Mouse (Mus musculus): ENCODE measurements around the gene Ms4a6d. TPM values are rescaled to one million over a fixed set of nuclear protein-coding genes. Genes with fewer than 3 reads are reported as not detected.
"Not testable (repeated sequence)": the region's sequence is repeated elsewhere in the genome, so short reads cannot be mapped to it uniquely, and the experiment has no call there.

The Ms4a6d gene
- polyA plus RNA-seq, 1 experiment from 2014 or later, result 1.9 TPM

GRCm38 (mm10) chr19:11544383-11544782, 60.3 kb downstream of the Ms4a6d start:
- not testable (repeated sequence) for H3K9ac ChIP-seq (replicated peaks); H3K4me3 ChIP-seq; H3K36me3 ChIP-seq; H3K27ac ChIP-seq (replicated peaks); H3K9me3 ChIP-seq; H3K27me3 ChIP-seq; H3K4me2 ChIP-seq (replicated peaks); H3K4me1 ChIP-seq; ATAC-seq (replicated peaks)
- WGBS, result 85% methylated on average over 2 of the region's 2 CpGs

- not testable (repeated sequence) for ATAC-seq (replicated peaks); H3K27me3 ChIP-seq; H3K4me1 ChIP-seq; H3K4me2 ChIP-seq (replicated peaks); H3K4me3 ChIP-seq; H3K9me3 ChIP-seq; H3K27ac ChIP-seq (replicated peaks); H3K9ac ChIP-seq (replicated peaks); H3K36me3 ChIP-seq
- 78% methylated on average over 1 of the region's 1 CpGs for WGBS
Observed at GRCm38 (mm10) chr19:11540166-11540821, 64.4 kb downstream of the Ms4a6d start.

- 23% methylated on average over 2 of the region's 2 CpGs for WGBS
- ATAC-seq (replicated peaks), result no peak
- Histone ChIP-seq H3K4me1 (no peaks in the 10 kb centered on the region), H3K27me3 (no peaks in the 10 kb centered on the region), H3K9ac (replicated peaks) (no peak overlapping the region), H3K4me3 (no peak overlapping the region), H3K4me2 (replicated peaks) (no peak overlapping the region), H3K27ac (replicated peaks) (no peak overlapping the region), H3K36me3 (no peaks in the 10 kb centered on the region), H3K9me3 (no peaks in the 10 kb centered on the region)
Observed at GRCm38 (mm10) chr19:11537336-11537735, 67.3 kb downstream of the Ms4a6d start.

Other genes with a start within 250 kb of the Ms4a6d start
- 1.0 and 1.7 TPM in 2 replicates for gene Ms4a4a, start 229.3 kb downstream of the Ms4a6d start, polyA plus RNA-seq (2015; fragmentation: Nextera tagmentation; extraction: Ambion mirVana)
- gene Ms4a4c, start 200.1 kb downstream of the Ms4a6d start, polyA plus RNA-seq (2015; fragmentation: Nextera tagmentation; extraction: Ambion mirVana), result 0.19 and 0.53 TPM in 2 replicates
- not detected in 2 replicates for gene Ms4a4b, start 161.3 kb downstream of the Ms4a6d start, polyA plus RNA-seq (2015; fragmentation: Nextera tagmentation; extraction: Ambion mirVana)
- 1.3 and 1.7 TPM in 2 replicates for gene Ms4a6c, start 135.5 kb downstream of the Ms4a6d start, polyA plus RNA-seq (2015; fragmentation: Nextera tagmentation; extraction: Ambion mirVana)
- gene Gm8369, start 118.9 kb downstream of the Ms4a6d start, polyA plus RNA-seq (2015; fragmentation: Nextera tagmentation; extraction: Ambion mirVana), result not detected in 2 replicates
- gene Ms4a6b, start 88.3 kb downstream of the Ms4a6d start, polyA plus RNA-seq (2015; fragmentation: Nextera tagmentation; extraction: Ambion mirVana), result 1.8 and 2.4 TPM in 2 replicates
- not detected in 2 replicates for gene Ms4a4d, start 68.0 kb downstream of the Ms4a6d start, polyA plus RNA-seq (2015; fragmentation: Nextera tagmentation; extraction: Ambion mirVana)
- not detected in 2 replicates for gene Ms4a2, start 18.9 kb upstream of the Ms4a6d start, polyA plus RNA-seq (2015; fragmentation: Nextera tagmentation; extraction: Ambion mirVana)
- not detected in 2 replicates for gene Ms4a3, start 36.0 kb upstream of the Ms4a6d start, polyA plus RNA-seq (2015; fragmentation: Nextera tagmentation; extraction: Ambion mirVana)
- gene Oosp2, start 55.7 kb upstream of the Ms4a6d start, polyA plus RNA-seq (2015; fragmentation: Nextera tagmentation; extraction: Ambion mirVana), result not detected in 2 replicates
- gene Oosp1, start 86.3 kb upstream of the Ms4a6d start, polyA plus RNA-seq (2015; fragmentation: Nextera tagmentation; extraction: Ambion mirVana), result not detected in 2 replicates
- not detected in 2 replicates for gene Oosp3, start 92.2 kb upstream of the Ms4a6d start, polyA plus RNA-seq (2015; fragmentation: Nextera tagmentation; extraction: Ambion mirVana)
- not detected in 2 replicates for gene Gif, start 142.7 kb upstream of the Ms4a6d start, polyA plus RNA-seq (2015; fragmentation: Nextera tagmentation; extraction: Ambion mirVana)
- gene Mrpl16, start 165.5 kb upstream of the Ms4a6d start, polyA plus RNA-seq (2015; fragmentation: Nextera tagmentation; extraction: Ambion mirVana), result 39.9 and 42.9 TPM in 2 replicates
- 11.8 and 13.2 TPM in 2 replicates for gene Stx3, start 214.6 kb upstream of the Ms4a6d start, polyA plus RNA-seq (2015; fragmentation: Nextera tagmentation; extraction: Ambion mirVana)
- gene Olfr1417, start 234.4 kb upstream of the Ms4a6d start, polyA plus RNA-seq (2015; fragmentation: Nextera tagmentation; extraction: Ambion mirVana), result not detected in 2 replicates

All from forebrain, embryonic 15.5 days (tissue).